Mouse (Mus musculus) bone marrow macrophage, adult 2 months (primary cell): ENCODE measurements around the gene Gm5426. TPM values are rescaled to one million over a fixed set of nuclear protein-coding genes. Genes with fewer than 3 reads are reported as not detected.

Experiments used
- H3K27ac ChIP-seq: 2 replicates; pipeline ENCODE4 v1.5.1; 2012; ENCODE audit warnings: low read depth, low read length; ENCODE audit not compliant: insufficient read depth
- H3K4me1 ChIP-seq: 2 replicates; pipeline ENCODE4 v1.6.1; 2012; ENCODE audit warnings: low read length; ENCODE audit not compliant: control insufficient read depth, insufficient read depth
- H3K4me3 ChIP-seq: 2 replicates; pipeline ENCODE4 v1.5.1; 2012; ENCODE audit warnings: mild to moderate bottlenecking, low read length, moderate library complexity; ENCODE audit not compliant: insufficient read depth
- CTCF ChIP-seq: IDR thresholded peaks from 2 replicates; pipeline ENCODE4 v1.5.1; 2012; ENCODE audit warnings: low read depth, mild to moderate bottlenecking, low read length, moderate library complexity
- POLR2A ChIP-seq: IDR thresholded peaks from 2 replicates; pipeline ENCODE4 v1.6.1; 2012; ENCODE audit warnings: mild to moderate bottlenecking, low read depth, low read length, borderline replicate concordance
- polyA plus RNA-seq: library from polyadenylated mRNA; stranded (reverse); fragments of >200 nt; gene quantifications from 2 replicates; pipeline ENCODE4 v1.2.4, GENCODE M21; 2012; ENCODE audit not compliant: missing spikeins, insufficient read depth, insufficient read length

Gene Gm5426
- polyA plus RNA-seq, 1 experiment: not detected

- Histone ChIP-seq H3K4me1 (no peaks in the 10 kb centered on the region), H3K27ac (no peak overlapping the region), H3K4me3 (no peak overlapping the region)
- TF ChIP-seq POLR2A: no peak
- no peak for TF ChIP-seq CTCF
These were observed 28.6 kb upstream of the Gm5426 start for GRCm38 (mm10) chr10:96107825-96108224.

DNA sequence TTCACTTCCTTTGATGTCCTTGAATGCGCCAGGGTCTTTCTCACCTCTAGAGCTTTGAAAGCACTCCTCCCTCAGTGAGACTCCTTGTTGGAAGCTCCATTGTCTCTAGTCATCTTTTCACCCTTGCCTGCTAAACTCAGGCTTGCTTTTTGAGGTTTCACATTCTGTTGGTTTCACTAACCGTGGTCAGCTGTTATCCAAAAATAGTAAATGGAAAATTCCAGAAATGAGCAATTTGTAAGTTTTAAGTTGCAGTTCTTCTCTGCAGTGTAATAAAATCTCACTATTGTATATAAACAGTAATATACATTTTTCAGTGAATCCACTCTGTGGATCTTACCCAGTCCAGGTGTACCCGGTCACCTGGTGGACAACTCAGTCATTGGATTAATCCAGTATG, 21.1 kb upstream of the Gm5426 start:
- Histone ChIP-seq H3K4me3 (no peak overlapping the region), H3K4me1 (peaks cover 17% of the 10 kb centered on the region), H3K27ac (no peak overlapping the region)
- no peak for TF ChIP-seq CTCF
- TF ChIP-seq POLR2A: no peak

DNA sequence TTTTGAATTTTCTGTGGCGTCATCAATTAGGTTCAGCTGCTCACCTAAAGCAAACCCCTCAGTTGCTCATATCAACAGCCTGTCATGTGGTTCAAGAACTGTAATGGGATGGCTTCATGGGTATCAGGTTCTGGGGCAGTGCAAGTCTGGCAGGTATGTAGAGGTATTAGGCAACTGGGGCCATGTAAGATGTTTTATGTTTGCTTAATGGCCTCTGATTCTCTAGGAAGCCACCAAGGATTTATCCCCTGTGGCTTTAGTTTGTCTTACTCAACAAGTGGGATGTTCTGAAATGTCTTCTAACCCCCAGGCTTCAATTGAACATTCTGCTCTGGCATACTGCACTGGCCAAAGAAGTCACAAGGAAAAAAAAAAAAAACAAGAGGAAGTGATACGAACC, 15.6 kb upstream of the Gm5426 start:
- Histone ChIP-seq H3K4me3 (no peak overlapping the region), H3K4me1 (peaks cover 11% of the 10 kb centered on the region), H3K27ac (no peak overlapping the region)
- TF ChIP-seq POLR2A: no peak
- TF ChIP-seq CTCF: no peak

- H3K4me1 ChIP-seq: peaks cover 8% of the 10 kb centered on the region
- H3K4me3 ChIP-seq: no peak overlapping the region
- H3K27ac ChIP-seq: no peak overlapping the region
- TF ChIP-seq POLR2A: no peak
These were observed 15.0 kb upstream of the Gm5426 start for GRCm38 (mm10) chr10:96121249-96122010.

GRCm38 (mm10) chr10:96123885-96124284, 12.5 kb upstream of the Gm5426 start:
- H3K4me1 ChIP-seq: peaks cover 6% of the 10 kb centered on the region
- no peak overlapping the region for H3K27ac ChIP-seq
- no peak for TF ChIP-seq CTCF
- TF ChIP-seq POLR2A: no peak
- no peak overlapping the region for H3K4me3 ChIP-seq

DNA sequence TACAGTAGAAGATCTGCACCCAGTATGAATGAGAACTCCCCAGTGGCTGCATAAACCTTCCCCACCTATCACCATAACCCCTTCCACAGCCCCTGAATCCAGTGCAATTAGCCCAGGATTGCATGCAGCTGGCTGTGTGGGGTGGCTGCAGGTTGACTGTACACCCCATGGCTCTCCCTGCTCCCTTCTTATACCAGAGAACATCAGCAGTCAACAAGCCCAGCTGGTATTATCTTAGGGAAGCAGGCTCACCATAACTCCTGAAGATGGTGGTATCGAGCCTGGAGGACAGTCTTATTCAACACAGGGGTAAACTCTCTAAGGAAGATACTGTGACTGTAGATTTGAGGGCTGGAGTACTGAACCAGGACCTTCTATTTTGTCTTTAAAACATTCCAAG, 12.1 kb upstream of the Gm5426 start:
- H3K4me3 ChIP-seq: no peak overlapping the region
- no peak overlapping the region for H3K27ac ChIP-seq

GRCm38 (mm10) chr10:96125771-96126454, 10.5 kb upstream of the Gm5426 start:
- Histone ChIP-seq H3K27ac (no peak overlapping the region), H3K4me3 (no peak overlapping the region), H3K4me1 (peaks cover 6% of the 10 kb centered on the region)
- TF ChIP-seq CTCF (no peak), POLR2A (no peak)

More for the DNA sequence above, 12.1 kb upstream of the Gm5426 start:
- TF ChIP-seq CTCF (no peak), POLR2A (no peak)
- H3K4me1 ChIP-seq: peaks cover 6% of the 10 kb centered on the region

DNA sequence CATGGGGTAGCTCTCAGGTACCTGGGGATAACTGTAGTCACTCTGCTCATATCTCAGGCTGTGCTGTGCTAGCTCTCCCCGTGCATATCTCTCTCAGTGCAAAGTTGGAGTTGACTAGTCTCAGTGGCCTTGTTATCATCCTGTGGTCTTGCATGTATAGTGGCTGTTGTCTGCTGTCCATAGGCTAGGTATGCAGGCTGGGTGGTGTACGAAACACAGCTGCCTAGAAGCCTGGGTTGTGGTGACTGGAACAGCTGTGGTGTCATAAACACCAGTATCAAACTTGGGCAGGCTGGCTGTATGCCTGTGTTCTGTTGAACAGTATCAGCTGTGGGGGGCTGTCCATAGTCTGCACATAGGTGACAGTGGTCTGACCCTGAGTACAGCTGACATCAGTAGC, 7.2 kb upstream of the Gm5426 start:
- H3K4me1 ChIP-seq: peaks cover 5% of the 10 kb centered on the region

GRCm38 (mm10) chr10:96130406-96130805, 6.0 kb upstream of the Gm5426 start:
- TF ChIP-seq POLR2A (no peak), CTCF (no peak)
- H3K4me1 ChIP-seq: peaks cover 3% of the 10 kb centered on the region
- no peak overlapping the region for H3K27ac ChIP-seq
- H3K4me3 ChIP-seq: no peak overlapping the region

More for the DNA sequence above, 7.2 kb upstream of the Gm5426 start:
- TF ChIP-seq CTCF: no peak
- no peak for TF ChIP-seq POLR2A
- no peak overlapping the region for H3K4me3 ChIP-seq
- H3K27ac ChIP-seq: no peak overlapping the region

DNA sequence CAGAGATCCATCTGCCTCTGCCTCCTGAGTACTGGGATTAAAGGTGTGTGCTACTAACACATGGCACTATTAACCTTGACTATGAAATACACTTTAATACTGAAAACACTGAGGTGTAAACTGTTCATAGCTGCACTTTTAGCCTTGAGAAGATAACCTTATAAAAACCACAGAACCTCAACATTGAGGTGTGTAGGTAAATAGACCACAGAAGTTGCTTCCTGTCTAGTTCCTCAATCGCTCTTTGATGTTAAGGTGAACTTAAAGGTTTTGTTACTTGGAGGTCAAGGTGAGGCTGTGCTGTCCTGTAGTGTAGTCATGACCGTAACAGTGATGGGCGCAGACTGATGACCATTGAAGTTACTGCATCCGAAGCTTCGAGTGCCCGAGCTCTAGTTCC, 5.3 kb upstream of the Gm5426 start:
- Histone ChIP-seq H3K4me3 (no peak overlapping the region), H3K27ac (no peak overlapping the region), H3K4me1 (peaks cover 3% of the 10 kb centered on the region)
- TF ChIP-seq POLR2A (no peak), CTCF (no peak)
